Mouse (Mus musculus) leukemia stem cell, adult 10-12 weeks (primary cell): ENCODE results near the gene Synpo2l. TPM values are rescaled to one million over a fixed set of nuclear protein-coding genes. Genes with fewer than 3 reads are reported as not detected.

ENCODE experiments used
- polyA plus RNA-seq: library from polyadenylated mRNA; stranded (reverse); fragments of >175 nt; gene quantifications from 2 replicates; pipeline ENCODE4 v1.2.3, GENCODE M21; 2012; ENCODE audit warnings: low replicate concordance

Gene Synpo2l
- polyA plus RNA-seq, result 0.11 and 0.42 TPM in 2 replicates

GRCm38 (mm10) chr14:20668154-20668810, at the start of gene Synpo2l:
Gene Synpo2l (minus strand): TSS chr14:20668354.

GRCm38 (mm10) chr14:20707201-20708190, 39.3 kb upstream of the Synpo2l start, which contains the start of gene Zswim8:
Gene Zswim8 (plus strand): TSS chr14:20707552.

GRCm38 (mm10) chr14:20702741-20703381, 34.7 kb upstream of the Synpo2l start, which contains the start of gene Chchd1:
Gene Chchd1 (plus strand): TSS chr14:20703006.

GRCm38 (mm10) chr14:20694884-20695760, 27.0 kb upstream of the Synpo2l start, which contains the start of gene Fut11:
Gene Fut11 (plus strand): TSS chr14:20694968.

GRCm38 (mm10) chr14:20674064-20674833, 6.1 kb upstream of the Synpo2l start, which contains the start of gene Sec24c:
Gene Sec24c (plus strand): TSS chr14:20674308.

DNA sequence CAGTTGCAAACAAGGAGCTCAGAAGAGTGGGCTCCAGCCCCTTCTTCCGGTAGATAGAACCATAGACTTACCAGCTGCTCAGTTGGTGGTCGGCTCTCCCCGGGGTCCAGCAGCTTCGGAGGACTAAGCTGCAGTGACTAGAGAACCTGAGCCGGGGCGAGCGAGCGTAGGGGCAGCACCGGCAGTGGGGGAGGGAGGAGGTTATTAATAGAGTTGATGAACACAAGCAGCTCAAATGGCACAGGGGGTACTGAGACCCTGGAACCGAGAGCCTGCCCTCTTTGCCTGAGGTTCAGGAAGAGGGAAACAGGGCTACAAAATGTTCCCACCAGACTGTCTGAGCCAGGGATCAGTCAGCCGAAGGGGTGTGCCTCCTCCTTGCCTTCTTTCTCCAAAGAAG, 11.8 kb downstream of the Synpo2l start, which contains the start of gene Myoz1:
Myoz1 (minus strand) TSS at position 180 of the 400 bp plus-strand sequence.

DNA sequence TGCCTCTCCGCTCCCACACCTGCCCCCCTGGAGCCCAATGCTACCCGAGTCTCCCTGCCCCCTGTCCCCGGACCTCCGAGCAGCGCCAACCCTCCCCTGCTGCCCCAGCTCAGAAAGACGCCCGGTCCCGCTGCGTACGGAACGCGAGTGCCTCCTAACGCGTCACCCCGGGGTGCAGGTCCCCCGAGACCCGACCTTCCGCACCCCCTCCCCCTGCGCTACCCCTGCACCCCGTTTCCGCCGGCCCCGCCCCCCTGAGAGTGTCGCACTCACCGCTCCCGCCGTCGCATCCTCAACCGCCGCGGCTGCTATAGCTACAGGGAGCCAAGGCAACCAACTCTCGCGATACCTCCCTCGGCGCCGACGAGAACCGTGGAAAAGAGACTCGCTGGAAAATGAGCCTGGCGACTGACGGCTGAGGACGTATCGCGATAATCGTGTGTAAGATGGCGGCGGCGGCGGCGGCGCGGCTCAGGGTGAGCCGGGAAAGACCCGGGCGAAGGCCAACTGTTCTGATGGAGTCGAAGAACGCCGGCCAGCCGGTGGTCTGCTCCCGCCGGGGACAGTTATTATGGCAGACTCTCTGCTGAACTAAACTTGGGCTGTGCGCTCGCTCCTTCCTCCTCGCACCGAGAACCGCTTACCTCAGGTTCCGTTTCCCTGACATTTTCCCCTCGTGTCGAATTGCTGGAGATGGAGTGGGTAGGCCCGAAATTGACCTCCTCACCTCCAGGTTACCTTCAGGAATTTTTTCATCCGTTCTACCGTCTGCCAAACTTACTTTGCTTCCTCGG, 27.3 kb downstream of the Synpo2l start, which contains the start of gene Usp54:
Usp54 (minus strand) TSS at position 420 of the 794 bp plus-strand sequence.

Other genes with a start within 250 kb of the Synpo2l start
- gene Cfap70, start 216.1 kb downstream of the Synpo2l start, polyA plus RNA-seq, result not detected in 2 replicates
- 44.4 and 101 TPM in 2 replicates for gene Anxa7, start 188.2 kb downstream of the Synpo2l start, polyA plus RNA-seq
- not detected in 2 replicates for gene Mss51, start 171.5 kb downstream of the Synpo2l start, polyA plus RNA-seq
- gene Ppp3cb, start 121.8 kb downstream of the Synpo2l start, polyA plus RNA-seq, result 4.2 and 8.2 TPM in 2 replicates
- 0.27 and 0.85 TPM in 2 replicates for gene Usp54, start 27.3 kb downstream of the Synpo2l start, polyA plus RNA-seq
- gene Myoz1, start 11.8 kb downstream of the Synpo2l start, polyA plus RNA-seq, result not detected in 2 replicates
- 105 and 334 TPM in 2 replicates for gene Sec24c, start 6.0 kb upstream of the Synpo2l start, polyA plus RNA-seq
- gene Fut11, start 26.6 kb upstream of the Synpo2l start, polyA plus RNA-seq, result 13.0 and 18.6 TPM in 2 replicates
- gene Chchd1, start 34.7 kb upstream of the Synpo2l start, polyA plus RNA-seq, result 3.3 and 7.9 TPM in 2 replicates
- 85.3 and 88.8 TPM in 2 replicates for gene Zswim8, start 39.2 kb upstream of the Synpo2l start, polyA plus RNA-seq
- gene Ndst2, start 66.2 kb upstream of the Synpo2l start, polyA plus RNA-seq, result 17.4 and 31.6 TPM in 2 replicates
- 11.7 and 23.0 TPM in 2 replicates for gene Camk2g, start 125.7 kb upstream of the Synpo2l start, polyA plus RNA-seq
- gene Plau, start 168.3 kb upstream of the Synpo2l start, polyA plus RNA-seq, result 0.57 TPM in 1 of 2 replicates, not detected in the other